Mouse (Mus musculus) gastrocnemius, adult 18-20 months (tissue): ENCODE results near the gene Phf21a. TPM values are rescaled to one million over a fixed set of nuclear protein-coding genes. Genes with fewer than 3 reads are reported as not detected.

Source experiments
- DNase-seq: peaks from one replicate; pipeline ENCODE4 v3.0.0; 2021; ENCODE audit warnings: low spot score
- long read RNA-seq, 2 experiments: library from polyadenylated mRNA; stranded (forward); transcript quantifications; one replicate each; pipeline ENCODE4 v2.0.0; 2021
- total RNA-seq, 2 experiments: library from RNA; stranded (reverse); gene quantifications; 2 replicates each; pipeline ENCODE4 v1.2.3; 2021

Phf21a gene
- total RNA-seq: 10 to 100 TPM; 21.5 to 25.4 TPM
- long read RNA-seq, experiment 1, partial matches to known transcripts: 1 of 5 reads
- long read RNA-seq, experiment 1, other reads (novel, unspliced or antisense): 4 of 5 reads
- long read RNA-seq, experiment 2, partial matches to known transcripts: 0 of 4 reads
- long read RNA-seq, experiment 2, other reads (novel, unspliced or antisense): 4 of 4 reads

DNA sequence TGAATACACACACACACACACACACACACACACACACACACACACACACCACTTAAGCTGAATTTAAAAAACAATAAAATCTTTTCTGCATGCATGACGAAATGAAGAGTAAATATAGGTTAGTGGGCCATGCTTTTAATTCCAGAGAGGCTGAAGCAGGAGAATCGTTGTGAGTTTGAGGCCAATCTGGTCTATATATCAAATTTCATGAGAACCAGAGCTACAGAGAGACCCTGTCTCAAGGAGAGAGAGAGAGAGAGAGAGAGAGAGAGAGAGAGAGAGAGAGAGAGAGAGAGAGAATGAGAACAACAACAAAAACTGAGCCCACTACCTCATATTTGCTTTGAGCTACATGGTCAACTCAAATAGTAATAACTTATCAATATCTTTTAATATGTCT is at the start of gene Phf21a:
Gene Phf21a (plus strand): TSS at position 301 of the 400 bp plus-strand sequence.
- DNase-seq: no peak

GRCm38 (mm10) chr2:92043285-92043684 is 49.6 kb upstream of the Phf21a start:
- no peak for DNase-seq

GRCm38 (mm10) chr2:92047601-92048000 is 45.3 kb upstream of the Phf21a start:
- DNase-seq: no peak

GRCm38 (mm10) chr2:92048034-92048690 is 44.8 kb upstream of the Phf21a start:
- no peak for DNase-seq

DNA sequence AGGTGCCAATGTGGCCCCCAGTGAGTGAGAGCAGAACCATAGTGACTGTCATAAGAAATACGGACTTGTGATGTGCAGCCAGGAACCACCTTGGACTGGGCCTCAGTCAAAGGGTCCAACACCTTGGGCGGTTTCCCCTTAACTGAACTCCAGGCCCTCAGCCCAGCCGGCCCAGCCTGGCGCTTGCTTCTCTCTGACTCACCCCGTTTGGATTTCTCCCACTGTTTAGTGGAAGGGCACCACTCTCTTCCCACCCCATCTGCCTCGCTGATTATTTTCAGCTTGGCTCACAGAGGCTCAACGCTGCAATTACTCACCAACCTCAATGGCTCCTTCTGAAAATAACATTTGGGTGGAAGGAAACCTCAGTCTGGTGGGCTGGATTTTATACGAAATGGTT is 40.7 kb upstream of the Phf21a start:
- DNase-seq: peak; percentile 19

GRCm38 (mm10) chr2:92052754-92053153 is 40.2 kb upstream of the Phf21a start:
- peak; percentile 44 for DNase-seq

- DNase-seq: peak; percentile 94
Measured at GRCm38 (mm10) chr2:92055101-92055813, 37.7 kb upstream of the Phf21a start.

- DNase-seq: peak; percentile 62
Measured at GRCm38 (mm10) chr2:92055831-92056236, 37.1 kb upstream of the Phf21a start.

GRCm38 (mm10) chr2:92056760-92057159 is 36.2 kb upstream of the Phf21a start:
- DNase-seq: peak; percentile 27

GRCm38 (mm10) chr2:92058469-92058868 is 34.4 kb upstream of the Phf21a start:
- peak; percentile 95 for DNase-seq

GRCm38 (mm10) chr2:92058936-92059335 is 34.0 kb upstream of the Phf21a start:
- DNase-seq: no peak

GRCm38 (mm10) chr2:92059481-92060220 is 33.3 kb upstream of the Phf21a start:
- DNase-seq: peak; percentile 67

DNA sequence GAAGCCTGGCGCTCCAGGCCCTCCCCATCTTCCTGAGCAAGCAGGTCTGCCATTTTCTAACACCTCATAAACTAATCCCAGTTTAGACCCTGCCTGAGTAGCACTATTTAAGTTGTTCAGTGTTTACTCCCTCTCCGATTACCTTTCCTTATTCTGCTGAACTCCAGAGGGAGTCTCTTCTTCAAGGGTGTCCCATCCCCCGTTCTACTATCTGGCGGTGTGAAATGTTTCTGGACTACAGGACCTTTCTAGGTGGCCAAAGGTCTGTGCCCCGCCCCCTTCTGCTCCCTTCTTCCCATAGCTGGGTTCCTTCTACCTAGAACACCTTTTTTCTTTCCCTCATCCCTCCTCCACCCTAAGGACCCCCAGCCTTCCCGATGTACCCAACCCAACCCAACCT is 32.6 kb upstream of the Phf21a start:
- peak; percentile 50 for DNase-seq

- DNase-seq: no peak
Measured at GRCm38 (mm10) chr2:92061337-92061736, 31.6 kb upstream of the Phf21a start.

GRCm38 (mm10) chr2:92063106-92063505 is 29.8 kb upstream of the Phf21a start:
- DNase-seq: no peak

DNA sequence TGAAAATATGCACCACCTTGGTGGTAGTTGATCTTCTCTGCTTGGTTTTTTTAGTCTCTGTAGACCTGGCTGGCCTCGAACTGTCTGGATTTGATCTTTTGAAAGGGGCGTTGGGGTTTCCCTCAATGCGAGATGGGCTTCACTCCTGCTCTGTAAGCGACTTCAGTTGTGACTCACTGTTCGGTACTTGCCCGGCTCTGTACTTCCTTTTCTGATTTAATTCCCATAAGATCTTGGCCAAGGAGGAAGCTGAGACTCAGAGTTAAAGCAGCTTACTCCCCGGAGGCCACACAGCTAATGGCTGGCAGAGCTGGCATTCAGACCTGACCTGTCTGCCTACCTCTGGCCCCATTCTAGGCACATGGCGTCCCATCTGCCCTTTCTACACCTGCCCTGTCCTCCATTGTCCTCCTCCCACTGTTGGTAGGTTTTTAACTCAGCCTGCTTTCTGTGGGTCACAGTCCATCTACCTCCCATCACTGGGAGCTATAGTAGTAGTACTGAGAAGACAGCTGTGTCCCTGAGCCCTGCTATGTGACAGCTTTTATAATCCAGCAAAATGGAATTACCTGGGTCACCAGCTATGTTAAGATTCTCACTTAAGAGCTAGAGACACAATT is 27.5 kb upstream of the Phf21a start:
- no peak for DNase-seq

DNA sequence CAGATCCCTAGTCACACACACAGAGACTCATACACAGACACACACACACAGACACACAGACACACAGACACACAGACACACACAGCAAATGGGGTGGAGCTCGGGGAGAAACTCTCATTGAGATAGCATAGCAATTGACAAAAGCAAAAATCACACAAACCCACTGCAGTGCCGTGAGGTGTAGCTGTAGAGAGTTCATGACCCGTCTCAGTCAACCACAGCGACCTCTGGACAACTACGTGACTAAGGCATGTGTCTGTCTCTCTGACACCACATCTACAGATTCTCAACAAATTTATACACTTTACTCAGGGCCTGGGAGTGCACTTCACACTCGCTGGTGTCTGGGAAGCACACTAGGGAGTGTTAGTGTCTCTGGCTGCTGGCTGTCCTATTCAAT is 27.0 kb upstream of the Phf21a start:
- no peak for DNase-seq

- no peak for DNase-seq
Measured at GRCm38 (mm10) chr2:92066899-92067298, 26.0 kb upstream of the Phf21a start.

GRCm38 (mm10) chr2:92067600-92067999 is 25.3 kb upstream of the Phf21a start:
- DNase-seq: no peak

GRCm38 (mm10) chr2:92069630-92070029 is 23.3 kb upstream of the Phf21a start:
- no peak for DNase-seq

DNA sequence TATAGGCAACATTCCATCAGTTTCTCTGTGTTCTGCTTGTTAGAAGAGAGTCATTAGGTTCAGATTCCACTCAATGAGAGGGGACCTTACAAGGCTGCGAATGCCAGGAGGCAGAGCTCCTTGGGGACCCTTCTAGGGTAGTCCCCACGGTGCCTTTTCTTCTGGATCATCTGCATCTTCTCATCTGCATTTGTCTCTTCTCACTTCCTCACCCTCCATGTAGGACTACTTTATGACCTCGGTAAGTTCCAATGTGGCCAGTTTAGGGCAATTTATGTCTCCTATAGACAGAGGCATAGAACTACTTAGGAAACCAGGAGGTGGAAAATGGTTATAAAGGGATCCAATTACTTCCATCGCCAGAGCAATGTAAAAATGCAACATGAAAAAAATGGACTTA is 21.8 kb upstream of the Phf21a start:
- DNase-seq: no peak
